Mouse (Mus musculus): ENCODE measurements around the gene Sel1l3. TPM values are rescaled to one million over a fixed set of nuclear protein-coding genes. Genes with fewer than 3 reads are reported as not detected.
A peak's percentile ranks its signal among the peaks of the same experiment; 100 is the strongest.

Sel1l3 gene
- polyA plus RNA-seq (2012; fragmentation: generic; extraction: Trizol) = 0.02 TPM

DNA sequence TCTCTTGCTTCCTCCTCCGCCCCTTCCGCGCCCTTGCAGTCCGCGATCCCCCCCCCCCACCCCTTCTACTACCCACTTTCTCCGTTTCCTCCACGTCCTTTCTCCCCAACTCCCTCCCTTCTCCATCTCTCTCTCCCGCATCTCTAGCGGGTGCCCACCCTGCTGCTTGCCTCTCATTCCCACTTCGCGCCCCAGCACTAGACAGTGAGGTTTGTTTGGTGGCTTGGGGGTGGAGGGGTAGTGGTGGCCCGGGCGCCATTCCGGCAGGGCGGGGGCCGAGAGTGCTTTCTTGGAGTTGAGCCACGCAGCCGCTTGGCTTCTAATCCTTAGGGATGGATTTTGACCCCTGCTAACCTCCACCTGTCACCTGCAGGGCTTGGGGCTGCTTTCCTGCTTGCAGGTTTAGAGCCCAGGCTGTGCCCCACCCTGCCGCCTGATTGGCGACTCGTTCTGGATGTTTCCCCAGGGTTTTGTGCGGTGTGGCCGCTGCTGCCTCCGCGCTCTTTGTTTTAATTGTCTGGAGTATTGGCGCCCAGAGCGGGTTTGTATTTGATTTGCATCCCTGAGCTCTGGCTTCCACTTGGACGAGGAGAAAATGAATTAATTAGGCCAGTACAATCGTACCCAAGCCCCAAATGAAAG lies at the start of gene Sel1l3:
Gene Sel1l3 (minus strand): TSS at position 217 of the 642 bp plus-strand sequence.
- Histone ChIP-seq H3K4me2 (ENCODE audit: low read depth) (no peak within 1 kb of the TSS), H3K4me3 (no peak within 1 kb of the TSS), H3K27me3 (ENCODE audit: control insufficient read depth, insufficient read depth, insufficient read length) (peaks cover 64% of the 10 kb centered on the region), H3K79me2 (ENCODE audit: control insufficient read depth, insufficient read depth) (no peaks in the 10 kb centered on the region), H3ac (ENCODE audit: control insufficient read depth, insufficient read length) (no peak within 1 kb of the TSS), H3K36me3 (ENCODE audit: control insufficient read depth, insufficient read depth) (no peaks in the 10 kb centered on the region)
- TF ChIP-seq CEBPB (IDR thresholded peaks at IDR 0.05; ENCODE audit: insufficient read depth, poor library complexity, severe bottlenecking) (no peak), MYOG (IDR thresholded peaks at IDR 0.05; ENCODE audit: control insufficient read depth in 1 of 3, insufficient read depth in 1 of 3, insufficient read length in 2 of 3, low read depth in 2 of 3) (no peak), POLR2A (IDR thresholded peaks at IDR 0.05; ENCODE audit: insufficient read length, low read depth) (no peak), POLR2AphosphoS2 (IDR thresholded peaks at IDR 0.05; ENCODE audit: insufficient read length, low read depth) (no peak)

- Histone ChIP-seq H3ac (ENCODE audit: control insufficient read depth, insufficient read length) (no peak overlapping the region), H3K36me3 (ENCODE audit: control insufficient read depth, insufficient read depth) (no peaks in the 10 kb centered on the region), H3K4me3 (no peak overlapping the region), H3K4me2 (ENCODE audit: low read depth) (peak overlapping the region; percentile 36), H3K27me3 (ENCODE audit: control insufficient read depth, insufficient read depth, insufficient read length) (peaks cover 12% of the 10 kb centered on the region), H3K79me2 (ENCODE audit: control insufficient read depth, insufficient read depth) (no peaks in the 10 kb centered on the region)
- TF ChIP-seq POLR2AphosphoS2 (IDR thresholded peaks at IDR 0.05; ENCODE audit: insufficient read length, low read depth) = no peak
- peak in 1 of 3 experiments; percentile 31 for TF ChIP-seq MYOD1 (IDR thresholded peaks at IDR 0.05; ENCODE audit: control insufficient read depth in 1 of 3, insufficient read length in 2 of 3, low read depth in 2 of 3)
- no peak for TF ChIP-seq TCF3 (IDR thresholded peaks at IDR 0.05; ENCODE audit: insufficient read length, low read depth)
- no peak for TF ChIP-seq MAX (IDR thresholded peaks at IDR 0.05; ENCODE audit: low read depth)
- no peak for TF ChIP-seq SRF (IDR thresholded peaks at IDR 0.05; ENCODE audit: control insufficient read depth, insufficient read length, low read depth)
- TF ChIP-seq MYOG (IDR thresholded peaks at IDR 0.05; ENCODE audit: control insufficient read depth in 1 of 3, insufficient read depth in 1 of 3, insufficient read length in 2 of 3, low read depth in 2 of 3) = peak in 1 of 3 experiments; percentile 59
- no peak for TF ChIP-seq POLR2A (IDR thresholded peaks at IDR 0.05; ENCODE audit: insufficient read length, low read depth)
Observed at GRCm38 (mm10) chr5:53261999-53262398, 48.3 kb upstream of the Sel1l3 start.

DNA sequence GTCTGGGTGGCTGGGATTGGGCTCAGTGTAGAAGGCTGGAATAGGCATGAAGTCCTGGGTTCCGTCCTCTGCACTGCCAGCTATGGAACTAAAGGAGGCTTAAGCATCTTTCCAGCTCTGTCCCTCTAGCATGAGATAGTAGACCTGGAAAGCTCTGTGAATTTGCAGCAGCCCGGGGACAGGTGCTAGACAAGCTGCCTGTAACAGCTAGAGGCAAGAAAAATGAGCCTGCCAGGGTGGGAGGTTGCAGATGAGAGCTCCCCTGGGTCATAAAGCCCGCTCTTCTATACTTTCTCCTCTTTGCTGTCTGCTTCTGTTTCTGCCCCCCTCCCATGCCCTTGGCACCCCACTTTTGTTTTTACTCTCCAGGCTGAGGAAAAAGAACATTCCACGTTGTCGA lies 46.2 kb upstream of the Sel1l3 start:
- H3K4me2 ChIP-seq (ENCODE audit: low read depth) = no peak overlapping the region
- H3ac ChIP-seq (ENCODE audit: control insufficient read depth, insufficient read length) = no peak overlapping the region
- TF ChIP-seq E2F4 (IDR thresholded peaks at IDR 0.05; ENCODE audit: insufficient read depth) (no peak), MYOD1 (IDR thresholded peaks at IDR 0.05; ENCODE audit: control insufficient read depth in 1 of 3, insufficient read length in 2 of 3, low read depth in 2 of 3) (peak in 1 of 3 experiments; percentile 10), MYOG (IDR thresholded peaks at IDR 0.05; ENCODE audit: control insufficient read depth in 1 of 3, insufficient read depth in 1 of 3, insufficient read length in 2 of 3, low read depth in 2 of 3) (peak in 1 of 3 experiments; percentile 27)
- H3K79me2 ChIP-seq (ENCODE audit: control insufficient read depth, insufficient read depth) = no peaks in the 10 kb centered on the region
- no peaks in the 10 kb centered on the region for H3K36me3 ChIP-seq (ENCODE audit: control insufficient read depth, insufficient read depth)
- H3K4me3 ChIP-seq = no peak overlapping the region
- H3K27me3 ChIP-seq (ENCODE audit: control insufficient read depth, insufficient read depth, insufficient read length) = peaks cover 18% of the 10 kb centered on the region

- H3K79me2 ChIP-seq (ENCODE audit: control insufficient read depth, insufficient read depth) = no peaks in the 10 kb centered on the region
- H3K36me3 ChIP-seq (ENCODE audit: control insufficient read depth, insufficient read depth) = no peaks in the 10 kb centered on the region
- H3K27me3 ChIP-seq (ENCODE audit: control insufficient read depth, insufficient read depth, insufficient read length) = peaks cover 27% of the 10 kb centered on the region
- no peak overlapping the region for H3K4me3 ChIP-seq
- TF ChIP-seq POLR2AphosphoS2 (IDR thresholded peaks at IDR 0.05; ENCODE audit: insufficient read length, low read depth) (no peak), POLR2A (IDR thresholded peaks at IDR 0.05; ENCODE audit: insufficient read length, low read depth) (no peak), MYOG (IDR thresholded peaks at IDR 0.05; ENCODE audit: control insufficient read depth in 1 of 3, insufficient read depth in 1 of 3, insufficient read length in 2 of 3, low read depth in 2 of 3) (no peak), TCF12 (IDR thresholded peaks at IDR 0.05; ENCODE audit: insufficient read depth, poor library complexity, severe bottlenecking) (no peak), REST (IDR thresholded peaks at IDR 0.05; ENCODE audit: insufficient read depth, insufficient read length) (no peak), MAX (IDR thresholded peaks at IDR 0.05; ENCODE audit: low read depth) (no peak), USF1 (IDR thresholded peaks at IDR 0.05; ENCODE audit: low read depth) (no peak), SRF (IDR thresholded peaks at IDR 0.05; ENCODE audit: control insufficient read depth, insufficient read length, low read depth) (no peak), CEBPB (IDR thresholded peaks at IDR 0.05; ENCODE audit: insufficient read depth, poor library complexity, severe bottlenecking) (no peak), E2F4 (IDR thresholded peaks at IDR 0.05; ENCODE audit: insufficient read depth) (no peak), MYOD1 (IDR thresholded peaks at IDR 0.05; ENCODE audit: control insufficient read depth in 1 of 3, insufficient read length in 2 of 3, low read depth in 2 of 3) (no peak), TCF3 (IDR thresholded peaks at IDR 0.05; ENCODE audit: insufficient read length, low read depth) (no peak)
- peak overlapping the region; percentile 30 for H3K4me2 ChIP-seq (ENCODE audit: low read depth)
- no peak overlapping the region for H3ac ChIP-seq (ENCODE audit: control insufficient read depth, insufficient read length)
Observed at GRCm38 (mm10) chr5:53258038-53258786, 44.5 kb upstream of the Sel1l3 start.

- Histone ChIP-seq H3ac (ENCODE audit: control insufficient read depth, insufficient read length) (no peak overlapping the region), H3K36me3 (ENCODE audit: control insufficient read depth, insufficient read depth) (no peaks in the 10 kb centered on the region), H3K4me3 (no peak overlapping the region), H3K4me2 (ENCODE audit: low read depth) (no peak overlapping the region), H3K79me2 (ENCODE audit: control insufficient read depth, insufficient read depth) (no peaks in the 10 kb centered on the region), H3K27me3 (ENCODE audit: control insufficient read depth, insufficient read depth, insufficient read length) (peaks cover 46% of the 10 kb centered on the region)
- no peak for TF ChIP-seq POLR2A (IDR thresholded peaks at IDR 0.05; ENCODE audit: insufficient read length, low read depth)
- TF ChIP-seq POLR2AphosphoS2 (IDR thresholded peaks at IDR 0.05; ENCODE audit: insufficient read length, low read depth) = no peak
- no peak for TF ChIP-seq E2F4 (IDR thresholded peaks at IDR 0.05; ENCODE audit: insufficient read depth)
- no peak for TF ChIP-seq MYOG (IDR thresholded peaks at IDR 0.05; ENCODE audit: control insufficient read depth in 1 of 3, insufficient read depth in 1 of 3, insufficient read length in 2 of 3, low read depth in 2 of 3)
- no peak for TF ChIP-seq REST (IDR thresholded peaks at IDR 0.05; ENCODE audit: insufficient read depth, insufficient read length)
- TF ChIP-seq MYOD1 (IDR thresholded peaks at IDR 0.05; ENCODE audit: control insufficient read depth in 1 of 3, insufficient read length in 2 of 3, low read depth in 2 of 3) = no peak
- no peak for TF ChIP-seq TCF12 (IDR thresholded peaks at IDR 0.05; ENCODE audit: insufficient read depth, poor library complexity, severe bottlenecking)
- no peak for TF ChIP-seq USF1 (IDR thresholded peaks at IDR 0.05; ENCODE audit: low read depth)
- TF ChIP-seq SRF (IDR thresholded peaks at IDR 0.05; ENCODE audit: control insufficient read depth, insufficient read length, low read depth) = no peak
- TF ChIP-seq TCF3 (IDR thresholded peaks at IDR 0.05; ENCODE audit: insufficient read length, low read depth) = no peak
- TF ChIP-seq CEBPB (IDR thresholded peaks at IDR 0.05; ENCODE audit: insufficient read depth, poor library complexity, severe bottlenecking) = no peak
- no peak for TF ChIP-seq MAX (IDR thresholded peaks at IDR 0.05; ENCODE audit: low read depth)
Observed at GRCm38 (mm10) chr5:53254821-53255220, 41.1 kb upstream of the Sel1l3 start.

Data from myocyte (in vitro differentiated cells).